Mouse (Mus musculus): ENCODE results near the gene Fam25c. TPM values are rescaled to one million over a fixed set of nuclear protein-coding genes. Genes with fewer than 3 reads are reported as not detected.

Gene Fam25c
- polyA plus RNA-seq, 1 experiment from 2014 or later = not detected

- Histone ChIP-seq H3K4me1 (peaks cover 7% of the 10 kb centered on the region), H3K27me3 (replicated peaks; ENCODE audit: low read depth, poor library complexity, severe bottlenecking) (no peaks in the 10 kb centered on the region), H3K9me3 (no peaks in the 10 kb centered on the region), H3K27ac (replicated peaks) (no peak overlapping the region), H3K36me3 (replicated peaks) (peaks cover 64% of the 10 kb centered on the region), H3K4me3 (no peak overlapping the region)
- no peak for DNase-seq (ENCODE audit: low spot score)
- WGBS = 91% methylated on average over 4 of the region's 4 CpGs
Measured at GRCm38 (mm10) chr14:34343078-34343477, 12.2 kb downstream of the Fam25c start.

- H3K4me3 ChIP-seq = no peak overlapping the region
- WGBS = 91% methylated on average over 4 of the region's 4 CpGs
Measured at GRCm38 (mm10) chr14:34341993-34342392, 13.2 kb downstream of the Fam25c start.

GRCm38 (mm10) chr14:34339446-34339845 is 15.8 kb downstream of the Fam25c start:
- Histone ChIP-seq H3K4me3 (no peak overlapping the region), H3K27ac (replicated peaks) (no peak overlapping the region), H3K4me1 (no peaks in the 10 kb centered on the region), H3K9me3 (no peaks in the 10 kb centered on the region), H3K27me3 (replicated peaks; ENCODE audit: low read depth, poor library complexity, severe bottlenecking) (no peaks in the 10 kb centered on the region), H3K36me3 (replicated peaks) (peaks cover 96% of the 10 kb centered on the region)
- 71% methylated on average over 1 of the region's 1 CpGs for WGBS
- DNase-seq (ENCODE audit: low spot score) = no peak

More at GRCm38 (mm10) chr14:34341993-34342392, 13.2 kb downstream of the Fam25c start:
- no peaks in the 10 kb centered on the region for H3K9me3 ChIP-seq
- H3K36me3 ChIP-seq (replicated peaks) = peaks cover 75% of the 10 kb centered on the region
- no peaks in the 10 kb centered on the region for H3K27me3 ChIP-seq (replicated peaks; ENCODE audit: low read depth, poor library complexity, severe bottlenecking)
- no peak for DNase-seq (ENCODE audit: low spot score)
- H3K4me1 ChIP-seq = peaks cover 7% of the 10 kb centered on the region
- H3K27ac ChIP-seq (replicated peaks) = no peak overlapping the region

GRCm38 (mm10) chr14:34332476-34332875 is 22.8 kb downstream of the Fam25c start:
- Histone ChIP-seq H3K27ac (replicated peaks) (no peak overlapping the region), H3K27me3 (replicated peaks; ENCODE audit: low read depth, poor library complexity, severe bottlenecking) (no peaks in the 10 kb centered on the region), H3K9me3 (no peaks in the 10 kb centered on the region), H3K4me3 (no peak overlapping the region), H3K36me3 (replicated peaks) (peaks cover 96% of the 10 kb centered on the region), H3K4me1 (no peaks in the 10 kb centered on the region)
- DNase-seq (ENCODE audit: low spot score) = no peak
- WGBS = 89% methylated on average over 5 of the region's 5 CpGs

- WGBS = 89% methylated on average over 3 of the region's 3 CpGs
- H3K36me3 ChIP-seq (replicated peaks) = peaks cover 95% of the 10 kb centered on the region
- no peak for DNase-seq (ENCODE audit: low spot score)
Measured at GRCm38 (mm10) chr14:34331886-34332285, 23.3 kb downstream of the Fam25c start.

GRCm38 (mm10) chr14:34330657-34331158 is 24.5 kb downstream of the Fam25c start:
- no peak for DNase-seq (ENCODE audit: low spot score)
- 94% methylated on average over 9 of the region's 9 CpGs for WGBS
- H3K36me3 ChIP-seq (replicated peaks) = peaks cover 95% of the 10 kb centered on the region
- no peaks in the 10 kb centered on the region for H3K9me3 ChIP-seq
- H3K4me3 ChIP-seq = no peak overlapping the region
- no peaks in the 10 kb centered on the region for H3K4me1 ChIP-seq
- H3K27me3 ChIP-seq (replicated peaks; ENCODE audit: low read depth, poor library complexity, severe bottlenecking) = no peaks in the 10 kb centered on the region
- H3K27ac ChIP-seq (replicated peaks) = no peak overlapping the region

More at GRCm38 (mm10) chr14:34331886-34332285, 23.3 kb downstream of the Fam25c start:
- Histone ChIP-seq H3K4me3 (no peak overlapping the region), H3K27me3 (replicated peaks; ENCODE audit: low read depth, poor library complexity, severe bottlenecking) (no peaks in the 10 kb centered on the region), H3K27ac (replicated peaks) (no peak overlapping the region), H3K9me3 (no peaks in the 10 kb centered on the region), H3K4me1 (no peaks in the 10 kb centered on the region)

- Histone ChIP-seq H3K27ac (replicated peaks) (no peak overlapping the region), H3K27me3 (replicated peaks; ENCODE audit: low read depth, poor library complexity, severe bottlenecking) (no peaks in the 10 kb centered on the region), H3K36me3 (replicated peaks) (peaks cover 92% of the 10 kb centered on the region), H3K4me1 (no peaks in the 10 kb centered on the region), H3K4me3 (no peak overlapping the region), H3K9me3 (no peaks in the 10 kb centered on the region)
- DNase-seq (ENCODE audit: low spot score) = no peak
- WGBS = 89% methylated on average over 1 of the region's 1 CpGs
Measured at GRCm38 (mm10) chr14:34327618-34328017, 27.6 kb downstream of the Fam25c start.

- H3K27me3 ChIP-seq (replicated peaks; ENCODE audit: low read depth, poor library complexity, severe bottlenecking) = no peaks in the 10 kb centered on the region
- no peak for DNase-seq (ENCODE audit: low spot score)
- no peak overlapping the region for H3K4me3 ChIP-seq
- no peaks in the 10 kb centered on the region for H3K4me1 ChIP-seq
- WGBS = 92% methylated on average over 3 of the region's 3 CpGs
- H3K36me3 ChIP-seq (replicated peaks) = peaks cover 85% of the 10 kb centered on the region
- H3K27ac ChIP-seq (replicated peaks) = no peak overlapping the region
- no peaks in the 10 kb centered on the region for H3K9me3 ChIP-seq
Measured at GRCm38 (mm10) chr14:34326606-34327005, 28.6 kb downstream of the Fam25c start.

GRCm38 (mm10) chr14:34323576-34324085 is 31.6 kb downstream of the Fam25c start:
- H3K36me3 ChIP-seq (replicated peaks) = peaks cover 87% of the 10 kb centered on the region
- H3K27me3 ChIP-seq (replicated peaks; ENCODE audit: low read depth, poor library complexity, severe bottlenecking) = no peaks in the 10 kb centered on the region
- H3K9me3 ChIP-seq = no peaks in the 10 kb centered on the region
- no peak overlapping the region for H3K4me3 ChIP-seq
- no peak overlapping the region for H3K27ac ChIP-seq (replicated peaks)
- WGBS = 92% methylated on average over 5 of the region's 5 CpGs
- no peaks in the 10 kb centered on the region for H3K4me1 ChIP-seq
- no peak for DNase-seq (ENCODE audit: low spot score)

GRCm38 (mm10) chr14:34318113-34318512 is 37.1 kb downstream of the Fam25c start:
- H3K4me3 ChIP-seq = no peak overlapping the region
- H3K9me3 ChIP-seq = no peaks in the 10 kb centered on the region
- no peaks in the 10 kb centered on the region for H3K27me3 ChIP-seq (replicated peaks; ENCODE audit: low read depth, poor library complexity, severe bottlenecking)
- H3K27ac ChIP-seq (replicated peaks) = no peak overlapping the region
- peaks cover 3% of the 10 kb centered on the region for H3K4me1 ChIP-seq
- peaks cover 67% of the 10 kb centered on the region for H3K36me3 ChIP-seq (replicated peaks)
- DNase-seq (ENCODE audit: low spot score) = no peak

- Histone ChIP-seq H3K36me3 (replicated peaks) (peaks cover 62% of the 10 kb centered on the region), H3K27me3 (replicated peaks; ENCODE audit: low read depth, poor library complexity, severe bottlenecking) (no peaks in the 10 kb centered on the region), H3K27ac (replicated peaks) (no peak overlapping the region), H3K4me3 (no peak overlapping the region), H3K4me1 (peaks cover 10% of the 10 kb centered on the region), H3K9me3 (no peaks in the 10 kb centered on the region)
- WGBS = 89% methylated on average over 3 of the region's 3 CpGs
- no peak for DNase-seq (ENCODE audit: low spot score)
Measured at GRCm38 (mm10) chr14:34317431-34317830, 37.8 kb downstream of the Fam25c start.

- peaks cover 56% of the 10 kb centered on the region for H3K36me3 ChIP-seq (replicated peaks)
Measured at GRCm38 (mm10) chr14:34316346-34316745, 38.9 kb downstream of the Fam25c start.

GRCm38 (mm10) chr14:34314796-34315195 is 40.4 kb downstream of the Fam25c start:
- 91% methylated on average over 3 of the region's 3 CpGs for WGBS
- peaks cover 41% of the 10 kb centered on the region for H3K36me3 ChIP-seq (replicated peaks)
- H3K27me3 ChIP-seq (replicated peaks; ENCODE audit: low read depth, poor library complexity, severe bottlenecking) = no peaks in the 10 kb centered on the region
- no peak overlapping the region for H3K27ac ChIP-seq (replicated peaks)
- H3K4me1 ChIP-seq = peaks cover 18% of the 10 kb centered on the region
- H3K4me3 ChIP-seq = no peak overlapping the region
- no peaks in the 10 kb centered on the region for H3K9me3 ChIP-seq
- DNase-seq (ENCODE audit: low spot score) = no peak

More at GRCm38 (mm10) chr14:34316346-34316745, 38.9 kb downstream of the Fam25c start:
- no peaks in the 10 kb centered on the region for H3K27me3 ChIP-seq (replicated peaks; ENCODE audit: low read depth, poor library complexity, severe bottlenecking)
- 88% methylated on average over 2 of the region's 2 CpGs for WGBS
- DNase-seq (ENCODE audit: low spot score) = no peak
- H3K9me3 ChIP-seq = no peaks in the 10 kb centered on the region
- no peak overlapping the region for H3K27ac ChIP-seq (replicated peaks)
- H3K4me1 ChIP-seq = peaks cover 18% of the 10 kb centered on the region
- no peak overlapping the region for H3K4me3 ChIP-seq
